Mouse (Mus musculus) neural tube, embryonic 13.5 days (tissue): ENCODE measurements around the gene Irgq. TPM values are rescaled to one million over a fixed set of nuclear protein-coding genes. Genes with fewer than 3 reads are reported as not detected.
"Not testable (repeated sequence)": the region's sequence is repeated elsewhere in the genome, so short reads cannot be mapped to it uniquely, and the experiment has no call there.

Experiments used
- ATAC-seq: fragments of 200-750 bp; cut with Nextera tagmentation; 2 replicates; pipeline ENCODE4 v1.8.0; 2017; ENCODE audit warnings: low read depth, mild to moderate bottlenecking, moderate TSS enrichment, moderate library complexity
- H3K27ac ChIP-seq: fragments of 300-500 bp; sonication (generic); replicated peaks from 2 replicates; pipeline ENCODE4 v1.5.1; 2015; ENCODE audit warnings: moderate library complexity, mild to moderate bottlenecking, inconsistent platforms
- H3K27me3 ChIP-seq: fragments of 300-500 bp; sonication (generic); 2 replicates; pipeline ENCODE4 v1.6.1; 2015; ENCODE audit warnings: mild to moderate bottlenecking, inconsistent platforms
- H3K36me3 ChIP-seq: fragments of 300-500 bp; sonication (generic); 2 replicates; pipeline ENCODE4 v1.6.1; 2015; ENCODE audit warnings: mild to moderate bottlenecking, inconsistent platforms
- H3K4me1 ChIP-seq: fragments of 300-500 bp; sonication (generic); replicated peaks from 2 replicates; pipeline ENCODE4 v1.6.1; 2015; ENCODE audit warnings: inconsistent platforms
- H3K4me2 ChIP-seq: fragments of 300-500 bp; sonication (generic); 2 replicates; pipeline ENCODE4 v1.6.1; 2015; ENCODE audit warnings: inconsistent platforms, mild to moderate bottlenecking, moderate library complexity
- H3K4me3 ChIP-seq: fragments of 300-500 bp; sonication (generic); 2 replicates; pipeline ENCODE4 v1.5.1; 2015; ENCODE audit warnings: mild to moderate bottlenecking, inconsistent platforms
- H3K9ac ChIP-seq: fragments of 300-500 bp; sonication (generic); 2 replicates; pipeline ENCODE4 v1.6.1; 2015; ENCODE audit warnings: moderate library complexity, mild to moderate bottlenecking, inconsistent platforms
- H3K9me3 ChIP-seq: fragments of 300-500 bp; sonication (generic); 2 replicates; pipeline ENCODE4 v1.6.1; 2016; ENCODE audit warnings: inconsistent platforms
- WGBS: fragments of 180-500 bp; shearing (Covaris S2); methylation state at CpG from one replicate; pipeline ENCODE4 v1.1.7; 2015; 5-methylcytosine and 5-hydroxymethylcytosine counted together
- polyA plus RNA-seq: library from polyadenylated mRNA; unstranded; fragments of >200 nt; fragmentation: Nextera tagmentation; extraction: Ambion mirVana; gene quantifications from 2 replicates; pipeline ENCODE4 v1.2.1, GENCODE M21; 2015

Gene Irgq
- polyA plus RNA-seq, 1 experiment from 2014 or later: 20.9 TPM

DNA sequence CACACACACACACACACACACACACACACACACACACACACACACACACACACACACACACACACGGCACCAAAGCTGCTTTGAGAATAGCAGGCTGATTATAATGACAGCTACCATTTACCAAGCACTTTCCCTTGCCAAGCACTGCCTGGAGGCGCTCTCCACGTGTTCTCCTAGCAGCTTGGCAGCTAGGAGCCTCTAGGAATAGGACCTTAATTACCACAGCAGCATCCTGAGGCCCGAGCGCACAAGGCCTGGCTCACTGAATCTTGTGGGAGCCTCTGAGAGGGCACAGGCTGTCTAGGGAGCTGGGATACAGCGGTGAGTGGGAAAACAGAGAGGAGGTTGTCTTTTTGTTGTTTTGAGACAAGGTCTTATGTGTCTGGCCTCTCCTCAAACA is 12.8 kb upstream of the Irgq start:
- ATAC-seq: no peak
- no peak overlapping the region; the same call in 1 of the 2 replicates for H3K9ac ChIP-seq
- no peaks in the 10 kb centered on the region for H3K27me3 ChIP-seq
- 35% methylated on average over 5 of the region's 6 CpGs for WGBS
- H3K9me3 ChIP-seq: no peaks in the 10 kb centered on the region
- no peak overlapping the region for H3K4me2 ChIP-seq
- H3K27ac ChIP-seq: 0 out of 2 replicates have a peak overlapping the region, but pooled peaks have one; percentile 34
- H3K4me3 ChIP-seq: no peak overlapping the region
- H3K36me3 ChIP-seq: peaks cover 54% of the 10 kb centered on the region
- peaks cover 8% of the 10 kb centered on the region for H3K4me1 ChIP-seq

DNA sequence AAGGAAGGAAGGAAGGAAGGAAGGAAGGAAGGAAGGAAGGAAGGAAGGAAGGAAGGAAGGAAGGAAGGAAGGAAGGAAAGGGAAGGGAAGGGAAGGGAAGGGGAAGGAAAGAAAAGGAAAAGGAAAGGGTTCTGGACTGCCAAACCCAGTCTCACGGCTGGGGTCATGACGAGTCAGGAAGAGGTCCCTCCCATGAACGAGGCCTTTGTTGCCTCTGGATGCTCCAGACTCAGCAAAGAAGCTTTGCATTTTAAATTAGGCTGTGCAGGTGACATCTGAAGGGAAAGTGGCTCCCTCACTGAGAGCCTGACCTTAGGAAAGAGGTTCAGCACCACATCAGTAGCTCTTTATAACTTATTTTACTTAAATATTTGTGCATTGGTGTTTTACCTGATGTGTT is 11.4 kb upstream of the Irgq start:
- Histone ChIP-seq H3K4me3 (no peak overlapping the region), H3K9ac (no peak overlapping the region), H3K4me2 (no peak overlapping the region), H3K9me3 (no peaks in the 10 kb centered on the region), H3K36me3 (peaks cover 41% of the 10 kb centered on the region), H3K27me3 (no peaks in the 10 kb centered on the region), H3K27ac (no peak overlapping the region), H3K4me1 (peaks cover 8% of the 10 kb centered on the region)
- whole genome bisulfite sequencing: 49% methylated on average over 3 of the region's 3 CpGs
- no peak for ATAC-seq

DNA sequence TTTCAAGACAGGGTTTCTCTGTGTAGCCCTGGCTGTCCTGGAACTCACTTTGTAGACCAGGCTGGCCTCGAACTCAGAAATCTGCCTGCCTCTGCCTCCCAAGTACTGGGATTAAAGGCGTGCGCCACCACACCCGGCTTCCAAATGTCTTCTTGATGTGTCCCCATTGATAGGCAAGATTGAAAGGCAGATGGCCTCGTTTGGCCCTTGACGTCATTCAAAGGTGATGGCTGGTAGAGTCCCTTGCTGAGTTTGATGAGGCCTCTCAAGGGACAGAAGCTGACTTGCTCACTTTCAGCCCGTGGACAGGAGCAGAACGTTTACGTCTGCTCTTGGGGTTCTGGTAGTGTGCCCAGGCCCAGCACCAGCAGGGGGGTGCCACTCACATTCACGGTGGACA is 10.4 kb upstream of the Irgq start:
- H3K4me3 ChIP-seq, H3K4me2 ChIP-seq, H3K27ac ChIP-seq, H3K9ac ChIP-seq, ATAC-seq, H3K4me1 ChIP-seq, H3K27me3 ChIP-seq, H3K9me3 ChIP-seq: not testable (repeated sequence)
- H3K36me3 ChIP-seq: peaks cover 31% of the 10 kb centered on the region
- 85% methylated on average over 10 of the region's 10 CpGs for WGBS

DNA sequence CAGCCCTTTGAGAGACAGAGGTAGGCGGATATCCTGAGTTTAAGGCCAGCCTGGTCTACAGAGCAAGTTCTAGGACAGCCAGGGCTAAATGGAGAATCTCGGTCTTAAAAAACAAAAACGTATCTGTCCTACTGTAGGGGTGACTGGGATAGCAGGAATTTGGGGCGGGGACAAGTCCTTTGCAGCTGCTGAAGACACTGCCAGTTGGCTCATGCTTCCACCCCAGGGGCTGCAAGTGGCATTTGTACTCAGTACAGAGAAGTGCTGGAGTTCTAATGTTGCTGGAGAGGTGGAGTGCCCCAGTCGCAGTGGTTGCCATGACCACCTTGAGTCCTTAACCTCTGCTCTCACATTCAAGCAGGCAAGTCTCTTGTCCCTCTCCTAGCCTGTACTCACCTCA is 7.7 kb upstream of the Irgq start:
- H3K4me2 ChIP-seq: no peak overlapping the region
- H3K27me3 ChIP-seq: no peaks in the 10 kb centered on the region
- H3K9ac ChIP-seq: no peak overlapping the region
- 0 out of 2 replicates have a peak, but pooled peaks cover 1% of the 10 kb centered on the region for H3K4me1 ChIP-seq
- H3K4me3 ChIP-seq: no peak overlapping the region
- H3K9me3 ChIP-seq: no peaks in the 10 kb centered on the region
- ATAC-seq: no peak
- H3K36me3 ChIP-seq: peaks cover 11% of the 10 kb centered on the region
- no peak overlapping the region for H3K27ac ChIP-seq
- WGBS: 64% methylated on average over 5 of the region's 5 CpGs

DNA sequence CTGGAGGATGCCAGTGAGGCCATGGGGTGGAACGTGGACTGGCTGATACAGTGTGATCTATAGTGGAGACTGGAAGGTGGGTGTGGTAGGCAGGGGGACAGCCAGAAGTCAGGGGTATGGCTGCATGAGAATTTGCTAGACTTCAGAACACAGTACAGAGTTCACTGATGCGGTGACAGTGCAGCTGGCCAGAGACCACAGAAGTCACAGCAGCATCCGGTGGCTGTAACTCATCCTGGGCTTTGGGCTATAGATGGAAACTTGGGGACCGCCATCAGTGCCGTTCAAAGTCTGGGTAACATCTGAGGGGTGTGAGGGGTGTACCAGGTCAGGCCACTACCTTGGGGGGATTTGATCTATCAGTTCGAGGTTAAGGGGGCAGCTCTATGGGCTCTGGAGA is 6.8 kb upstream of the Irgq start:
- Histone ChIP-seq H3K36me3 (peaks cover 6% of the 10 kb centered on the region), H3K27me3 (no peaks in the 10 kb centered on the region), H3K4me1 (no peaks in the 10 kb centered on the region), H3K27ac (no peak overlapping the region), H3K4me3 (no peak overlapping the region), H3K9ac (no peak overlapping the region), H3K9me3 (no peaks in the 10 kb centered on the region), H3K4me2 (no peak overlapping the region)
- WGBS: 91% methylated on average over 6 of the region's 6 CpGs
- no peak for ATAC-seq

DNA sequence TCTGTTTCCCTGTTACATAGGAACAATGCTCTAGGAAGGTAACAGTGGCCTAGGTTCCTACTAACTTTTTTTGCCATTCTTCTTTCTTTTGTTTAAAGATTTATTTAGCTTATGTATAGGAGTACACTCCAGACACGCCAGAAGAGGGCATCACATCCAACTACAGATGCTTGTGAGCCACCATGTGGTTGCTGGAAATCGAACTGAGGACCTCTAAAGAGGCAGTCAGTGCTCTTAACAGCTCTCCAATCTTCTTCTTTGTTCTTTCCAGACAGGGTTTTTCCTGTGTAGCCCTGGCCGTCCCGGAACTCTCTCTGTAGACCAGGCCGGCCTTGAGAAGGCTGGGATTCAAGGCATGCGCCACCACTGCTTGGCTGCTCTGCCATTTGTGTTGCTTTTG is 5.5 kb upstream of the Irgq start:
- Histone ChIP-seq H3K27me3 (no peaks in the 10 kb centered on the region), H3K4me1 (peaks cover 11% of the 10 kb centered on the region), H3K9ac (no peak overlapping the region), H3K9me3 (no peaks in the 10 kb centered on the region), H3K27ac (no peak overlapping the region), H3K4me3 (no peak overlapping the region), H3K4me2 (no peak overlapping the region), H3K36me3 (peaks cover 4% of the 10 kb centered on the region; the same call in 1 of the 2 replicates)
- ATAC-seq: no peak
- 86% methylated on average over 6 of the region's 6 CpGs for WGBS

DNA sequence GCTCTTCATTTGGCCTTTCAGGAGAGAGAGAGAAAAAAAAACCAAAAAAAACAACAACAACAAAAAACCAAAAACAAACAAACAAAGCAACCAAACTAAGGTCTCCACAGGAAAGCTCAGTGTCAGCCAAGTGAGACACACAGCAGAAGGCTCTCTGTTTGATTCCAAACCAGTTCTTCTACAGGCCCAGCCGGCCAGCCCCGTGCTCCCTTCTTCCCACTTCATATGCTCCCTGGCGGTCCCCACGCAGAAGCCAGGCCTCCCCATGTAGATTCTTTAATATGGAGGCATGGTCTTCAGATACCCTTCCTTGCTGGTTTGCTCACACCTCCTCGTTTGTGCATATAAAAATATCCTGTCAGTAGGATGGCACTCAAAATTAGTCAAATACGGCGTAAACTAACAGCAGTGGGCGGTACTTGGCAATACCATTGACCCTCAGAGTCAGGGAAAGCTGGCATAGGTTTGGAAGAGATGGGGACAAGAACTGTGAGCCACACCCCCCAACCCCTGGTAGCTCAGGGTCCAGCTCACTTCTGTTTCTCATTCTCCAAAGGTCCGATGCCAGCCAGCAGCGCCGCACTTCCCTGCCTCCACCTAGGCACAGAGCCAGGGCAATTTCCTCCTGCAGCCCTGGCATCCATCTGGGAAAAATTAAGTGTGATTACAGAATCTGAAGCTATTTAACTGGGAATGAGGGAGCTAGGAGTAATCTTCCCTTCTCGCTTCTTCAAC is 4.6 kb upstream of the Irgq start:
- peaks cover 11% of the 10 kb centered on the region for H3K4me1 ChIP-seq
- no peak overlapping the region for H3K9ac ChIP-seq
- 84% methylated on average over 12 of the region's 12 CpGs for WGBS
- no peaks in the 10 kb centered on the region for H3K27me3 ChIP-seq
- H3K27ac ChIP-seq: no peak overlapping the region; the same call in 1 of the 2 replicates
- H3K36me3 ChIP-seq: peaks cover 2% of the 10 kb centered on the region; the same call in 1 of the 2 replicates
- no peak for ATAC-seq
- H3K4me3 ChIP-seq: no peak overlapping the region
- H3K9me3 ChIP-seq: no peaks in the 10 kb centered on the region
- no peak overlapping the region for H3K4me2 ChIP-seq

DNA sequence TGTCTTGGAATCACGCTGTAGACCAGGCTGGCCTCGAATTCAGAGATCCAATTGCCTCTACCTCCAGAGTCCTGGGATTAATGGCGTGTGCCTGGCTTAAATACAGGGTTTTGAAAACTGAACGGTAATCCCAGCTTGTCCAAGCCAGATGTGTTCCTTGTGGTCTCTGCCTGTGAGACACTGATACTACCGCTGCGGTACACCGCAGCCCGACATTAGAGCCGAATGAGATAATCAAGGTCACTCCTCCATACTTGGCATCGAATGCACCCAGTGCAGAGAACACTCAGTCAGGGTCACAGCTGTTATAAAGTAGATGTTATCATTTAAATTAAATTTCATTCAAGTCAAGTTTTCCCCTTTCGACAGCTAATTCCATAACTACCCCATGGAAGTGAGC is 1.6 kb upstream of the Irgq start:
- Histone ChIP-seq H3K27me3 (peaks cover 8% of the 10 kb centered on the region), H3K4me2 (no peak overlapping the region), H3K4me3 (no peak overlapping the region), H3K27ac (no peak overlapping the region), H3K36me3 (peaks cover 14% of the 10 kb centered on the region), H3K4me1 (peaks cover 35% of the 10 kb centered on the region), H3K9ac (no peak overlapping the region), H3K9me3 (no peaks in the 10 kb centered on the region)
- 94% methylated on average over 11 of the region's 11 CpGs for WGBS
- ATAC-seq: no peak

DNA sequence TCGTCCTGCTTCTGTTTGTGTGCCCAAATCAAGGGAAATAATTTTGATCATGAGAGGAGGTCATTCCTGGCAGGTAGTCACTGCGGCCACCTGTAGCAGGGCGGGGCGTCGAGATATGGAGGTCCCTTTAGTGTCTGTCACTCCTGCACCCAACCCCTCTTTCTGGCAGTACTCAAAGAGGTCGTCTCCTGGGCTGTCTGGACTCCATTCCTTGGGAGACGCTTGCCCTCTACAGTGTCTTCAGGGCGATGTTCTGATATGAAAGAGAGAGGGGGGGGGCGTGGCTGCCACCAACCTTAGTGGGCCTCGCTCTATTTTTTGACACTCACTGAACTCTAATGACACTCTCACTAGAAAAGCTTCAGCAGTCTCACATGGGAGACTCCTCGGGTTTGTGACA is 909 bp upstream of the Irgq start:
- WGBS: 61% methylated on average over 11 of the region's 11 CpGs
- H3K4me1 ChIP-seq: peaks cover 42% of the 10 kb centered on the region
- H3K27ac ChIP-seq: peak overlapping the region; percentile 89
- H3K27me3 ChIP-seq: peaks cover 9% of the 10 kb centered on the region
- ATAC-seq: peak; percentile 3; the same call in 1 of the 2 replicates
- peak overlapping the region; percentile 81 for H3K9ac ChIP-seq
- H3K4me2 ChIP-seq: peak overlapping the region; percentile 88
- peak overlapping the region; percentile 59 for H3K4me3 ChIP-seq
- no peaks in the 10 kb centered on the region for H3K9me3 ChIP-seq
- peaks cover 21% of the 10 kb centered on the region for H3K36me3 ChIP-seq

DNA sequence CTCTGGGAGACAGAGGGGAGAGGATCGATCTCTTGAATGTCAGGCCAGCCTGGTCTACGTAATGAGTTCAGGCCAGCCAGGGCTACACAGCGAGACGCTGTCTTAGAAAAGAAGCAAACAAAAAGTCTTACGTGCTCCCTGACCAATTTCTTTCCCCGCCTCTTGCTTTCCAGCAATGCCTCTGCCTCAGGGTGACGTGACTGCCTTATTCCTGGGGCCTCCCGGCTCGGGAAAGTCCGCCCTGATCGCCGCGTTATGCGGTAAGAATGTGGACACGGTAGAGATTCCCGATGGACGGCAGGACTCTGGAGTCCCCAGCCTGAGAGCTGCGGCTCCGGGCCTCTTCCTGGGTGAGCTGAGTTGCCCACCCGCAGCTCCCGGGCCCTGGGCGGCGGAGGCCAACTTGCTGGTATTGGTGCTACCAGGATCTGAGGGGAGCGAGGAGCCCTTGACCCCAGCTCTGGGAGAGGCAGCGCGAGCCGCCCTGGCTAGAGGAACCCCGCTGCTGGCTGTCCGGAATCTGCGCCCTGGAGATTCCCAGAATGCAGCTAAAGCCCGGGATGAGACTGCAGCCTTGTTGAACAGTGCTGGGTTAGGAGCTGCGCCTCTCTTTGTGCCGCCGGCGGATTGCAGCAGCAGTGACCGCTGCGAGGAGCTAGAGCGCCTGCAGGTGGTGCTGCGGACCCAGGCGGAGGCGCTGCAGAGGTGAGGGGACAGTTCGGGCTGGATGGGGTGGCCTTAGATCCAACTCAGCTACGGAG is 902 bp downstream of the Irgq start:
- Histone ChIP-seq H3K4me1 (peaks cover 51% of the 10 kb centered on the region), H3K27me3 (peaks cover 9% of the 10 kb centered on the region)
- 2% methylated on average over 43 of the region's 43 CpGs for WGBS

DNA sequence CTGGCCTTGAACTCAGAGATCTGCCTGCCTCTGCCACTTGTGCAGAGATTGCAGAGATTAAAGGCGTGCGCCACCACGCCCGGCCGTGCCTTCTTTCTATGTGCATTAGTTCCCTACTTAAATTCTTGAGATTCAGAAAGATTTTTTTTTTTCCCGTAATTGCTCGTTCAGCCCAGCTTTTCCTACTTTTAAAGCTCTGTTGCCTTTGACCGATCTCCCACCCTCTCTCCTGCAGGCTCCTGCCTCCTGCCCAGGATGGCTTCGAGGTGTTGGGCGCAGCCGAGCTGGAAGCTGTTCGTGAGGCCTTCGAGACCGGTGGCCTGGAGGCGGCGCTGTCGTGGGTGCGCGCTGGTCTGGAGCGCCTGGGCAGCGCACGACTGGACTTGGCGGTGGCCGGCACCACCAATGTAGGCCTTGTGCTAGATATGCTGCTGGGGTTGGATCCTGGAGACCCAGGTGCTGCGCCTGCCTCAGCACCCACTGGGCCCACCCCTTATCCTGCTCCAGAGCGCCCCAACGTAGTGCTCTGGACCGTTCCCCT is 2.6 kb downstream of the Irgq start:
- Histone ChIP-seq H3K9me3 (no peaks in the 10 kb centered on the region), H3K27me3 (peaks cover 9% of the 10 kb centered on the region), H3K4me1 (peaks cover 51% of the 10 kb centered on the region), H3K9ac (peak overlapping the region; percentile 62; the same call in 1 of the 2 replicates), H3K4me3 (no peak overlapping the region), H3K36me3 (peaks cover 44% of the 10 kb centered on the region), H3K27ac (no peak overlapping the region), H3K4me2 (peak overlapping the region; percentile 40)
- 57% methylated on average over 28 of the region's 28 CpGs for WGBS
- no peak for ATAC-seq

More for the DNA sequence above, 902 bp downstream of the Irgq start:
- ATAC-seq: peak; percentile 42
- Histone ChIP-seq H3K36me3 (peaks cover 39% of the 10 kb centered on the region), H3K27ac (peak overlapping the region; percentile 83), H3K9ac (peak overlapping the region; percentile 93), H3K4me3 (peak overlapping the region; percentile 59), H3K4me2 (peak overlapping the region; percentile 88), H3K9me3 (no peaks in the 10 kb centered on the region)

DNA sequence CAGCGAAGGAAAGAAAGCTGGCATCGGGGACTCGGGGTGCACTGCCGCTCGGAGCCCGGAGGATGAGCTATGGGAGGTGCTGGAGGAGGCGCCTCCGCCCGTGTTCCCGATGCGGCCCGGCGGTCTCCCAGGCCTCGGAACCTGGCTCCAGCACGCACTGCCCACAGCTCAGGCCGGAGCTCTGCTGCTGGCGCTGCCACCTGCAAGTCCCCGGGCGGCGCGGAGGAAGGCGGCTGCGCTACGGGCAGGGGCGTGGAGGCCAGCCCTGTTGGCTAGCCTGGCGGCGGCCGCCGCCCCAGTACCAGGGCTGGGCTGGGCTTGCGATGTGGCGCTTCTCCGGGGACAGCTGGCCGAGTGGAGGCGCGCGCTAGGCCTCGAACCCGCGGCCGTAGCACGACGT is 3.3 kb downstream of the Irgq start:
- peak overlapping the region; percentile 62 for H3K9ac ChIP-seq
- no peak overlapping the region for H3K27ac ChIP-seq
- H3K27me3 ChIP-seq: peaks cover 9% of the 10 kb centered on the region
- 22% methylated on average over 42 of the region's 42 CpGs for WGBS
- no peak for ATAC-seq
- peaks cover 44% of the 10 kb centered on the region for H3K36me3 ChIP-seq
- H3K4me3 ChIP-seq: peak overlapping the region; percentile 22
- H3K4me1 ChIP-seq: peaks cover 51% of the 10 kb centered on the region
- no peaks in the 10 kb centered on the region for H3K9me3 ChIP-seq
- peak overlapping the region; percentile 40 for H3K4me2 ChIP-seq
